Mouse (Mus musculus) kidney, postnatal 25 days (tissue): Measurements from ENCODE around the gene Notch1.
A peak's percentile ranks its signal among the peaks of the same experiment; 100 is the strongest.

ENCODE experiments used
- DNase-seq, 2 experiments: peaks; one replicate each; pipeline ENCODE4 v3.0.0; 2021; ENCODE audit warnings: mixed read lengths in 2 of 2

Gene Notch1

GRCm38 (mm10) chr2:26480911-26481310 lies 35.6 kb downstream of the Notch1 start:
- no peak for DNase-seq

DNA sequence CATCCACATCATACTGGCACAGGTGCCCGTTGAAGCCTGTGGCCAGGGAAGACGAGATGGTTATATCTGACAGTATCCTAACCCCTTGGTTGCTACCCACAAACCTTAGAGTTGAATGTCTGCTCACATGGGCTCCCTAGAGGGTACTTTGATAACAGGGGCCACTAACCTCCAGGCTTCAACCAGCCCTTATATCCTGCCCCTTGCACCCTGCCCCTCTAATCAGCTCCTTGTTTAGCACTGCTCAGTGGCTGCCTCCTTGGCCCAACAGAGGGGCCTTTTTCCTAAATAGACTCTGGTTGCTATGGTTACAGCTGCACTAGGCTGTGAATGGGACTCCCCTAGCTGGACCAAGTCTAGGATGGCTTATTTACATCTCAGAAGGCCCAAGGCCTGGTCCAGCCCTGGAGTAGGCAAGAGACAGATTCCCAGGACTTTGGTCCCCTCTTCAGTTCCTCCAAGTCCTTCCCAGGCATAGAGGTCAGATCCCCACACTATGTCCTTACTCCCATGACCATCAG lies 37.7 kb downstream of the Notch1 start:
- DNase-seq, result no peak

GRCm38 (mm10) chr2:26477911-26478310 lies 38.6 kb downstream of the Notch1 start:
- DNase-seq, result no peak

DNA sequence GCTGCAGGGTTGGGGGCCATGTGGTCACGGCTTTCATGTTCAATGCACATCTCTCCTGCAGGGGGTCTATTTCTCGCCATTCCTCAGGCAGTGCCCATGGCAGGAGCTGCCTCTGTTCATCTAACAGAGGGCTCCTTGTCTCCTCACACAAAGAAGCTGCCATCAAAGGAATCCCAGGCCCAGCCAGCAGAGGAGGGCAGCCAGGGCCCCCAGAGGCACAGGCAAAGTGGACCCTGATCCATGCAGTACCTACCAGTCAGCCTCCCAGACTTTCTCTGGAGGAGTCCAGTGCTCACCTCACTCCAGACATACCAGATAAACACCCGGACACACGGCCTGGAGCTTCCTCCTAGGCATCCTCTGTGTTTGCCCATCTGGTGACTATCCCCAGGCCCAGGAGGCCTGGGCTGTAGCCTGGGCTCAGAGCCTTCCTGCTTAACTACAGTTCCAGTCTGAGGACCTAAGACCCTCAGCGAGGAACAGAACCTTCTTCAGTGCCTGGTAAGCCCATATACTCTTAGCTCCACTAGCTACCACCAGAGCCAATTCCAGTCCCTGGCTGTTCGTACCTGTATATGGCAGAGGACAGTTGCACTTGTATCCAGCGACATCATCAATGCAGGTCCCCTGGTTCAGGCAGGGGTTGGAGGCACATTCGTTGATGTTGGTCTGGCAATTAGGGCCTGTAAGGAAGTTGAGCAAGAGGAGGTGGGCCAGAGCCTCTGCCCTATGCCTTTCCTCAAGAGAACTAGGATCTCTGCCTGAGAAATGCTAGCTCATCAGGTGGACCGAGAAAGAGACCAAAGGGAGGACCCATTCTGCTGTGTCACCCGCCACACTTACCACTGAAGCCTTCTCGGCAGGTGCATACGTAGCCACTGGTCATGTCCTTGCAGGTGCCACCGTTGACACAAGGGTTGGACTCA lies 40.7 kb downstream of the Notch1 start:
- no peak for DNase-seq

DNA sequence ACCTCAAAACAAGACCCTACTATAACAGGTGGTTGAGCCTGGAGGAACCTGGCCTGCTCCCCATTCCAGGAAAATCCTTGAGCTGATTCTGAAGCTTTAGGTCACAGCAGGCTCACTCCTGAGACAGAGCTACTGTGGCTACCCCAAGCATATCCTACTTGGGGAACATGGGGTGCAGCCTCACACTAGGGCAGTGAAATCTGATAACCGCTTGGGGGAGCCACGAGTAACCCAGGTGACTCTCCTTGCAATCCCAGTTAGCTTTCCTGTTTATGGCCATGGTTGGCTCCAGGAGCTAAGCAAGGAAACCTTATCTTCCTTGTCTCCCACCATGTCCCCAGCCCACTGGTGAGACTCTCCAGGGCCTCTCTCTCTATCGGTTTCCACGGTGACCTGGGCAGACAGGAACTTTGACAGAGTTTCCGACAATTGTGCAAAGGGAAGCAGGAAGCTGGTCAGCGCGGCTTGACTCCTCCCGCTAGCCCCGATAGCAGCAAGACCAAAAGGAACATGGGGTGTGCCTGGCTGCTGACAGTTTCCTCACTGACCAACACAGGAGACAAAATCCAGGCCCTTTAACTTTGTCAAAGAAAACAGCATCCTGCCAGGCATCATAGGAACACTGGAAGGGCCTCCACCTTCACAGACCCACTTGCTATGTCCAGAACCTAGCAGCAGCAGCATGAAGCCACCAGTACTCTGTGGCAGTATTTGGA lies 41.5 kb downstream of the Notch1 start:
- peak; percentile 70 to 90 for DNase-seq

GRCm38 (mm10) chr2:26472312-26473090 lies 44.0 kb downstream of the Notch1 start:
- DNase-seq, result no peak

GRCm38 (mm10) chr2:26471652-26472285 lies 44.7 kb downstream of the Notch1 start:
- DNase-seq, result no peak

- DNase-seq, result no peak
These were observed 45.5 kb downstream of the Notch1 start for GRCm38 (mm10) chr2:26470967-26471366.

- DNase-seq, result no peak
These were observed 48.1 kb downstream of the Notch1 start for GRCm38 (mm10) chr2:26468376-26468775.

DNA sequence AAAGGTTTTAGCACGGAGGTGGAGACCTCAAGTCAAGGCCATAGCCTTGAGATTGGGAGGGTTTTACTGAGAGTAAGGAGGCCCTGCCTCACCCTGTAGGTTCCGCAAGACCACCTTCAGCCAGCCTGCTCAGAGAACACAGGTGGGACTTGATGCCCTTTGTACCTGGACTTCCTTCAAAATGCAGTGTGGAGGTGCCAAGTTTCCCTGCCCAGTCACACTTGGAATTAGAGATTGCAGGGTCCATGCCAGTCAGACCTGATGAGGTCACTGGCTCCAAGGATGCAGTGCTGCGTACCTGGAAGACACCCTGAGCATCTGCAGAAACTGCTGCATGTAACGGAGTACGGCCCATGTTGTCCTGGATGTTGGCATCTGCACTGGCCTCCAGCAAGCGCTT lies 53.1 kb downstream of the Notch1 start:
- peak; percentile 48 to 66 for DNase-seq

DNA sequence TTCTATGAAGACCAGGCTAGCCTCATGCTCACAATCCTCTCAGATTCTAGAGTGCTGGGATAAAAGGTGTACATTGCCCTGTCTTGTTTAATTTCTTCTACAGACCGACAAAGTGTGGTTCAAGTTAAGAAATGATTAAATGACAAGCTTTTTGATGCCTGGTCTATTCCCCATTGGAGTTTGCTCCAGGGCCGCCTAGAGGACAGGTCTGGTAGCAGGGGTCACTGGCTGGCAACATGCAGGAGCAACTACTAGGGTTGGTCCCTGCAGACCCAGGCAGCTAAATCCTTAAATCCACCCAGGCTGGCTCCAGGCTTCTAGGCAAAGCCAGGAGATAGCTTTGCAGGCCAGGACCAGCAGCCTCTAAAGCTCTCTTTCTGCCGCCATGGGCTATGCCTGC lies 53.5 kb downstream of the Notch1 start:
- DNase-seq, result peak; percentile 66 to 76

- DNase-seq, result peak; percentile 53 to 80
These were observed 54.8 kb downstream of the Notch1 start for GRCm38 (mm10) chr2:26461667-26462066.

DNA sequence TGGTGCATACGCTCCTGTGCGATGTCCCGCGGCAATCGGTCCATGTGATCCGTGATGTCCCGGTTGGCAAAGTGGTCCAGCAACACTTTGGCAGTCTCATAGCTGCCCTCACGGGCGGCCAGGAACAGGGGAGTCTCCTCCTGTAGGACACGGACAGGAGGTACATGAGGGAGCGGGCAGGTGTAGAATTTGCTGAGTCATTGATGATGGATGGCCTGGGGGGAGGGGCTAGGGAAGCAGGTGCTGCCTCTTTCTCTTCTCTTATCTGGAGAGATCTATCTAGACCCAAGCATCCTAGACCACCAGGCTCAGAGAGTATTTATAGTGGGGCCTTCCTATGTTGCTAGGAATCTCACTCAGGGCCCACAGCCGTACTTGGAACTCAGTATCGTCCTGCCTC lies 55.6 kb downstream of the Notch1 start:
- peak; percentile 32 to 45 for DNase-seq

GRCm38 (mm10) chr2:26460097-26460646 lies 56.3 kb downstream of the Notch1 start:
- peak; percentile 56 to 79 for DNase-seq

- peak; percentile 27 to 61 for DNase-seq
These were observed 57.0 kb downstream of the Notch1 start for GRCm38 (mm10) chr2:26459478-26459877.

- peak; percentile 81 to 85 for DNase-seq
These were observed 57.9 kb downstream of the Notch1 start for GRCm38 (mm10) chr2:26458402-26459124.

GRCm38 (mm10) chr2:26449121-26450060 lies 67.1 kb downstream of the Notch1 start:
- peak; percentile 80 to 91 for DNase-seq

DNA sequence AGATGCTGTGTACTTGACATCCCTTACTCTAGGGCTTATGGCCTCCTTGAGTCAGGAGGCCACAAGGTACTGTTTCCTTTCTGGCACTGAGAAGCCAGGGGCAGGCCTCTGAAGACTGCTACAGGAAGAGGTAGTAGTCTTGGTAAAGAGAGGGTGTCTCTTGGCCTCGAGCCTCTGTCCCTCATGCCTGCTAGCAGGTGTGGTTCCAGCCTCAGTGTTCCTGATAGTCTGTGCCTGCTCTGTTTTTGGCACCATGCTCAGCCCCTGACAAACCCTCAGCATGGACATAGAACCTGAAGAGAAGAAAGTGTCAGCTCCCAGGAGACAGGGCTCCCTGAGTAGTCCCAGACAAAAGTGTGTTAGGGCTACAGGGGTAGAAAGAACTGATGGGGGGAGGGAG lies 69.0 kb downstream of the Notch1 start:
- no peak for DNase-seq

DNA sequence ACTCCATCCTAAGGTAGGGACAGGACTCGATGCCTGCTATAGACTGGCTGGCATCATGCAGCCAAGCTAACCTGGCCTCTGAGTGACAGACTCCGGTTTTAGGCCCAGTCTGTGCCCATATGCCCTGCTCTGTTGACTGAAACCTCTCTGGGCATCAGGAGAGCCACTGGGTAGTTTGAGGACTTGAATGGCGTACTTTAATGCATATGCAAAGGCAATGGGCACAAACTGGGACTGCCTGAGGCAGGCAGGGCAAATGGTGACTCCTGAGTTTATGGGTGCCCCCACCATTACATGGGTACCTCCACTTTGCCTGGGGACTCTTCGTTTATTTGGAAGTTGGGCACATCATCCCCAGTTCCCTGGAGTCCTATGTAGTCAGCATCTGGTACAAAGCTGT lies 69.8 kb downstream of the Notch1 start:
- DNase-seq, result no peak
